Mouse (Mus musculus) spleen, adult 2 months (tissue): ENCODE results near the gene Atoh8.

Experiments used
- CTCF ChIP-seq: fragments of 200-500 bp; IDR thresholded peaks from 2 replicates; pipeline ENCODE4 v1.5.1; 2011; ENCODE audit warnings: mild to moderate bottlenecking, inconsistent platforms; ENCODE audit not compliant: insufficient read depth, insufficient read length, insufficient replicate concordance; ENCODE audit errors: extremely low read depth
- POLR2A ChIP-seq: fragments of 200-500 bp; IDR thresholded peaks from 2 replicates; pipeline ENCODE4 v1.6.1; 2011; ENCODE audit warnings: low read depth, low read length, inconsistent platforms

DNA sequence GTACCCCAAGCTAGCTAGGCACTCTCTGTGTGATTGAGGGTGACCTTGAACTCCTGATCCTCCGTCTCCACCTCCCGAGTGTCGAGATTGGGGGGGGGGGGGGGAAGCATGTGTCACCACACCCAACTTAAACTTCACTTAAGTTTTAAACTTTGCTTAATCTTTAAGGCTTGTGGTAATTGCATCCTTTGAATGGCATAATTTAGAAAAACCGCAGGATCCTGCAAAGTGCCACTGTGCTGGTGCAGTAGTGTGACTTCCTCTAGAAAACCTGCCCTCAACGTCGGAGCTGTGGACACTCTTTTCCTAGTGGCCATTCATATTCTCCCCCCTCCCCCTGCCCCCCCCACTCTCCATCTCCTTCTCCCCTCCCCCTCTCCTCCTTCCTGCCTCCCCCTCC, 45.3 kb downstream of the Atoh8 start:
- TF ChIP-seq POLR2A (no peak), CTCF (no peak)
